Mouse (Mus musculus) embryonic stem cell, embryonic (primary cell): ENCODE results near the gene Abcc12.

Experiments used
- CTCF ChIA-PET, 4 experiments: fragments of 300-600 bp in 2 of 4; fragments of 350-600 bp in 2 of 4; sonication (Branson Sonifier 250); formaldehyde crosslinking; loops; one replicate each; lab custom pipeline; 2022; ENCODE audit warnings: inconsistent platforms in 2 of 4; lab: Charles Lee
- POLR2A ChIA-PET, 4 experiments: fragments of 300-600 bp in 2 of 4; fragments of 350-600 bp in 2 of 4; sonication (Branson Sonifier 250); formaldehyde crosslinking; loops; one replicate each; lab custom pipeline; 2022; ENCODE audit warnings: antibody characterized with exemption in 4 of 4, inconsistent platforms in 1 of 4; lab: Charles Lee

Gene Abcc12

GRCm38 (mm10) chr8:86580458-86580857 is at the start of gene Abcc12:
TSS of gene Abcc12 (minus strand) at chr8:86580686.
- ChIA-PET POLR2A (interaction anchor here in 1 of 4 experiments (0.6 kb wide), 1 partner anchor 157 kb away, joined by 3 read pairs; no protein-coding TSS in a partner anchor), CTCF (interaction anchor here in 1 of 4 experiments (1.1 kb wide), 1 partner anchor 881 kb away, joined by 3 read pairs; no protein-coding TSS in a partner anchor)

GRCm38 (mm10) chr8:86630212-86630611 is 49.7 kb upstream of the Abcc12 start:
- CTCF ChIA-PET, result no interaction called here
- POLR2A ChIA-PET, result no interaction called here

GRCm38 (mm10) chr8:86624915-86625314 is 44.4 kb upstream of the Abcc12 start:
- ChIA-PET CTCF (no interaction called here), POLR2A (interaction anchor here in 2 of 4 experiments (1.1 kb wide), 2 partner anchors 133 to 1152 kb away, joined by 3 read pairs; no protein-coding TSS in a partner anchor)

GRCm38 (mm10) chr8:86623911-86624731 is 43.6 kb upstream of the Abcc12 start, which contains the start of gene Lonp2:
TSS of gene Lonp2 (plus strand) at chr8:86624043.
- ChIA-PET POLR2A (interaction anchor here in 3 of 4 experiments (0.6 to 1.1 kb wide), 5 partner anchors 104 to 1151 kb away, joined by 3 to 5 read pairs (median 3); no protein-coding TSS in a partner anchor), CTCF (interaction anchor here in 1 of 4 experiments (0.6 kb wide), 1 partner anchor 1162 kb away, joined by 9 read pairs; no protein-coding TSS in a partner anchor)

GRCm38 (mm10) chr8:86623551-86623910 is 43.0 kb upstream of the Abcc12 start:
- ChIA-PET POLR2A (interaction anchor here in 3 of 4 experiments (0.6 to 1.0 kb wide), 4 partner anchors 104 to 230 kb away, joined by 3 to 5 read pairs (median 3); no protein-coding TSS in a partner anchor), CTCF (interaction anchor here in 1 of 4 experiments (0.6 kb wide), 1 partner anchor 1162 kb away, joined by 9 read pairs; no protein-coding TSS in a partner anchor)

GRCm38 (mm10) chr8:86617759-86618387 is 37.4 kb upstream of the Abcc12 start:
- CTCF ChIA-PET, result interaction anchor here in 1 of 4 experiments (1.6 kb wide), 1 partner anchor 285 kb away, joined by 5 read pairs; no protein-coding TSS in a partner anchor

GRCm38 (mm10) chr8:86615095-86615769 is 34.7 kb upstream of the Abcc12 start:
- ChIA-PET POLR2A (no interaction called here), CTCF (no interaction called here)

More at GRCm38 (mm10) chr8:86617759-86618387, 37.4 kb upstream of the Abcc12 start:
- POLR2A ChIA-PET, result interaction anchor here in 2 of 4 experiments (0.5 to 0.6 kb wide), 3 partner anchors 104 to 1581 kb away, joined by 3 to 4 read pairs (median 4); partner anchors contain the start of gene Tnpo2 (in 1 of the 2)

- ChIA-PET CTCF (no interaction called here), POLR2A (no interaction called here)
Measured at GRCm38 (mm10) chr8:86613798-86614197, 33.3 kb upstream of the Abcc12 start.

- ChIA-PET CTCF (no interaction called here), POLR2A (no interaction called here)
Measured at GRCm38 (mm10) chr8:86604676-86605075, 24.2 kb upstream of the Abcc12 start.

- POLR2A ChIA-PET, result no interaction called here
- CTCF ChIA-PET, result interaction anchor here in 3 of 4 experiments (0.6 to 1.4 kb wide), 4 partner anchors 18 to 721 kb away, joined by 3 to 5 read pairs (median 4); no protein-coding TSS in a partner anchor
Measured at GRCm38 (mm10) chr8:86603174-86603573, 22.7 kb upstream of the Abcc12 start.

- ChIA-PET POLR2A (no interaction called here), CTCF (no interaction called here)
Measured at GRCm38 (mm10) chr8:86600311-86600710, 19.8 kb upstream of the Abcc12 start.

- CTCF ChIA-PET, result no interaction called here
Measured at GRCm38 (mm10) chr8:86599299-86599698, 18.8 kb upstream of the Abcc12 start.

GRCm38 (mm10) chr8:86597681-86598080 is 17.2 kb upstream of the Abcc12 start:
- ChIA-PET CTCF (interaction anchor here in 3 of 4 experiments (0.5 to 3.1 kb wide), 3 partner anchors 12 to 935 kb away, joined by 3 to 13 read pairs (median 7); no protein-coding TSS in a partner anchor), POLR2A (no interaction called here)

More at GRCm38 (mm10) chr8:86599299-86599698, 18.8 kb upstream of the Abcc12 start:
- POLR2A ChIA-PET, result no interaction called here

- CTCF ChIA-PET, result interaction anchor here in 2 of 4 experiments (0.6 to 3.1 kb wide), 2 partner anchors 10 to 892 kb away, joined by 3 to 13 read pairs; no protein-coding TSS in a partner anchor
- POLR2A ChIA-PET, result interaction anchor here in 1 of 4 experiments (0.6 kb wide), 1 partner anchor 228 kb away, joined by 3 read pairs; no protein-coding TSS in a partner anchor
Measured at GRCm38 (mm10) chr8:86595671-86596070, 15.2 kb upstream of the Abcc12 start.

- ChIA-PET CTCF (interaction anchor here in 1 of 4 experiments (0.7 kb wide), 1 partner anchor 9 kb away, joined by 3 read pairs; no protein-coding TSS in a partner anchor), POLR2A (interaction anchor here in 1 of 4 experiments (0.5 kb wide), 1 partner anchor 1345 kb away, joined by 3 read pairs; no protein-coding TSS in a partner anchor)
Measured at GRCm38 (mm10) chr8:86594159-86594796, 13.8 kb upstream of the Abcc12 start.

- ChIA-PET POLR2A (no interaction called here), CTCF (interaction anchor here in 2 of 4 experiments (0.6 to 0.8 kb wide), 2 partner anchors 33 to 309 kb away, joined by 3 to 4 read pairs; no protein-coding TSS in a partner anchor)
Measured at GRCm38 (mm10) chr8:86593099-86593498, 12.6 kb upstream of the Abcc12 start.

GRCm38 (mm10) chr8:86588338-86588737 is 7.9 kb upstream of the Abcc12 start:
- ChIA-PET POLR2A (no interaction called here), CTCF (no interaction called here)
